Mouse (Mus musculus) kidney, embryonic 15.5 days (tissue): ENCODE measurements at regions not wholly inside any gene's neighbourhood (a gene's known extent, or its start where the extent isn't known, plus 50 kb on each side); places are given as distances from the start of the nearest gene placed in this dataset.

Experiments
- ATAC-seq: fragments of 200-750 bp; cut with Nextera tagmentation; replicated peaks from 2 replicates; pipeline ENCODE4 v1.8.0; 2017; ENCODE audit warnings: moderate TSS enrichment; ENCODE audit not compliant: low FRiP score
- H3K27ac ChIP-seq: fragments of 300-500 bp; sonication (generic); 2 replicates; pipeline ENCODE4 v1.5.1; 2015; ENCODE audit warnings: mild to moderate bottlenecking, inconsistent platforms
- H3K27me3 ChIP-seq: fragments of 300-500 bp; sonication (generic); 2 replicates; pipeline ENCODE4 v1.6.1; 2015; ENCODE audit warnings: inconsistent platforms
- H3K36me3 ChIP-seq: fragments of 300-500 bp; sonication (generic); 2 replicates; pipeline ENCODE4 v1.6.1; 2015; ENCODE audit warnings: inconsistent platforms
- H3K4me1 ChIP-seq: fragments of 300-500 bp; sonication (generic); 2 replicates; pipeline ENCODE4 v1.6.1; 2015; ENCODE audit warnings: inconsistent platforms
- H3K4me2 ChIP-seq: fragments of 300-500 bp; sonication (generic); 2 replicates; pipeline ENCODE4 v1.6.1; 2015; ENCODE audit warnings: moderate library complexity, mild to moderate bottlenecking, inconsistent platforms
- H3K4me3 ChIP-seq: fragments of 300-500 bp; sonication (generic); replicated peaks from 2 replicates; pipeline ENCODE4 v1.5.1; 2015; ENCODE audit warnings: mild to moderate bottlenecking, inconsistent platforms
- H3K9ac ChIP-seq: fragments of 300-500 bp; sonication (generic); 2 replicates; pipeline ENCODE4 v1.6.1; 2015; ENCODE audit warnings: mild to moderate bottlenecking, inconsistent platforms
- H3K9me3 ChIP-seq: fragments of 300-500 bp; sonication (generic); replicated peaks from 2 replicates; pipeline ENCODE4 v1.6.1; 2016; ENCODE audit warnings: inconsistent platforms
- WGBS: fragments of 180-500 bp; shearing (Covaris S2); methylation state at CpG from one replicate; pipeline ENCODE4 v1.1.7; 2015; ENCODE audit warnings: mixed read lengths; 5-methylcytosine and 5-hydroxymethylcytosine counted together

GRCm38 (mm10) chr2:137686735-137687134 is 569.6 kb upstream of the Btbd3 start:
- Histone ChIP-seq H3K9ac (no peak overlapping the region), H3K4me2 (no peak overlapping the region), H3K36me3 (no peaks in the 10 kb centered on the region), H3K27me3 (no peaks in the 10 kb centered on the region), H3K9me3 (no peaks in the 10 kb centered on the region), H3K4me3 (no peak overlapping the region), H3K27ac (no peak overlapping the region), H3K4me1 (peaks cover 6% of the 10 kb centered on the region; the same call in 1 of the 2 replicates)
- 0 out of 2 replicates have a peak, but pooled peaks have one; percentile 29 for ATAC-seq
- 70% methylated on average over 4 of the region's 4 CpGs for WGBS

- 92% methylated on average over 1 of the region's 1 CpGs for WGBS
- no peak overlapping the region for H3K4me2 ChIP-seq
- ATAC-seq: no peak
- no peaks in the 10 kb centered on the region for H3K27me3 ChIP-seq
- H3K36me3 ChIP-seq: no peaks in the 10 kb centered on the region
- H3K9me3 ChIP-seq: no peaks in the 10 kb centered on the region
- no peak overlapping the region for H3K9ac ChIP-seq
- no peak overlapping the region for H3K27ac ChIP-seq
- no peak overlapping the region for H3K4me3 ChIP-seq
- no peaks in the 10 kb centered on the region for H3K4me1 ChIP-seq
These were observed 565.3 kb upstream of the Jag1 start for GRCm38 (mm10) chr2:137681762-137682161.

DNA sequence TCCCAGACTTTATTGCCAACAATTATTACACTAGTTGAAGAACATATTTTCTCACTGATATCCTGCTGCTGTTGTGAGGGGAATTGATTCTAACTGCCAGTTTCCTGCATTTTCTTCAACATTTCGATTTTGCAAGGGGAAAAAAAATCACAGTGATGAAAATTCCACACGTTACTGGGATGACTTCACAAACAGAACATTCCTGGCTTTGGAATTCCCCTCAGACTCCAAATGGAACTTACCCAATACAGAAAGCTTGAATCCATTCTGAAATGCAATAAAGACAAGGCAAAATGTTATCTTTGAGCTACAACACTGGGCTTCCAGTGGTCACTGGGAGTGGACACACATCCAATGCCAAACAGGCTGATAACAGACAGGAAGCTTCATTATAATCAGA is 546.7 kb upstream of the Jag1 start:
- Histone ChIP-seq H3K4me2 (no peak overlapping the region), H3K9ac (no peak overlapping the region), H3K36me3 (no peaks in the 10 kb centered on the region), H3K4me3 (no peak overlapping the region), H3K27ac (no peak overlapping the region), H3K9me3 (no peaks in the 10 kb centered on the region), H3K27me3 (no peaks in the 10 kb centered on the region), H3K4me1 (peaks cover 15% of the 10 kb centered on the region)
- 47% methylated on average over 2 of the region's 2 CpGs for WGBS
- ATAC-seq: no peak

DNA sequence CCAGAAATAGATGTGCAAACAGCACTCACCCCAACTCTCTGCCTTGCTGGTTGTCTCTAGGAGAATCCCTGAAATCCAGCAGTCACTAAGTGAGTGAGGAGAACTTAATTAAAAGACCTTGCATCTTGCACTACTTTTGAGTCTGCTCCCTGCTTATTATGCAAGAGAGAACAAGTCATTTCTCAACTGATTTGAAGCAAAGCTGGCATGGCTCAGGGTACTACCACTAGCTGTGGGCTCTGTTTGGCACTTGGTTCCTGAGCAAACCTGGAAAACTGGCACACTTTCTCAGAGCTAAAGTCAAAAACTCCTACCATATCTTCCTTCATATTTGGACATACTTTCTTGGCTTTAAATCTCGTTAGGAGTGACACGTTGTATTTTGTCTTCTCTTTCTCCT is 545.8 kb upstream of the Jag1 start:
- Histone ChIP-seq H3K9me3 (no peaks in the 10 kb centered on the region), H3K4me1 (peaks cover 15% of the 10 kb centered on the region), H3K27me3 (no peaks in the 10 kb centered on the region), H3K4me3 (no peak overlapping the region), H3K4me2 (no peak overlapping the region), H3K36me3 (no peaks in the 10 kb centered on the region), H3K27ac (no peak overlapping the region), H3K9ac (no peak overlapping the region)
- no peak for ATAC-seq
- WGBS: 93% methylated on average over 2 of the region's 2 CpGs

GRCm38 (mm10) chr2:137660449-137660848 is 544.0 kb upstream of the Jag1 start:
- no peak for ATAC-seq
- no peaks in the 10 kb centered on the region for H3K27me3 ChIP-seq
- H3K36me3 ChIP-seq: no peaks in the 10 kb centered on the region
- peaks cover 15% of the 10 kb centered on the region for H3K4me1 ChIP-seq
- 0 out of 2 replicates have a peak overlapping the region, but pooled peaks have one; percentile 37 for H3K27ac ChIP-seq
- 84% methylated on average over 1 of the region's 1 CpGs for WGBS
- H3K4me2 ChIP-seq: no peak overlapping the region
- no peak overlapping the region for H3K9ac ChIP-seq
- H3K9me3 ChIP-seq: no peaks in the 10 kb centered on the region
- H3K4me3 ChIP-seq: no peak overlapping the region

DNA sequence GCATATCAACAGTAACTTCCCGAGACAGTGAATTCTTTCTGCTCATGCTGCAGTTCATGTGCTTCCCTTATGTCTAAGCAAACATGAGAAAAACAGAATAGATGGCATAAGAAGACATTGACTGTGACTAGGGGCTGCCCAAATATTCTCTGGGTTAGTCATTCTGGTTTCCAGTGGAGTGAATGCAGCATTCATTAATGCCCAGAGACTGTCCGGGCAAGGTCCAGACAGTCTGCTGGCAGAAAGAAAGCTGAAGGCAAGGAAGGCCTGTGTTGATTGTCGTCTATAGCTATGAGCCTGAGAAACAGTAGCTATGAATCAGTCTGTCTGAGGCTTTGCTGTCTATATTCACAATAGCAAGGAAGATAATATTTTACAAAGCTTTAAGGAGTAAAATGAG is 537.9 kb upstream of the Jag1 start:
- H3K9ac ChIP-seq: no peak overlapping the region
- WGBS: 77% methylated on average over 3 of the region's 3 CpGs
- H3K9me3 ChIP-seq: no peaks in the 10 kb centered on the region
- no peaks in the 10 kb centered on the region for H3K36me3 ChIP-seq
- H3K27me3 ChIP-seq: no peaks in the 10 kb centered on the region
- H3K4me3 ChIP-seq: no peak overlapping the region
- H3K27ac ChIP-seq: no peak overlapping the region
- H3K4me1 ChIP-seq: peaks cover under 1% of the 10 kb centered on the region; the same call in 1 of the 2 replicates
- H3K4me2 ChIP-seq: no peak overlapping the region
- no peak for ATAC-seq

DNA sequence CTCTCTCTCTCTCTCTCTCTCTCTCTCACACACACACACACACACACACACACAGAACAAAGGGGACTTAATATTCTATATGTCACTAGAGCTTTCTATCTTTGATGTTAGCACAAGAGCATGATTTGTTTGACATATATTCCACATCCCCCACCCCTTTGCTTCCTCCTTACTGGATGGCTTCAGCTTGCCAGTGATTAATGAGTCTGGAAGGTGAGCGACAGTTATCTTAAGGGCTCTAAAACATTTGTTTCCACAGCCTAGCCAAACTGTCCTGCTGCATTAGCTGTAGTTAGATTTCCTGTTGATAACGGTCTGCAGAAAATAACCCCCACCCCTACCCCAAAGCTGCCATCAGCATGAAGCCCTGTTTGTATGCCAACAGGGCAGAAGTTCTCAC is 527.7 kb upstream of the Jag1 start:
- no peaks in the 10 kb centered on the region for H3K9me3 ChIP-seq
- no peaks in the 10 kb centered on the region for H3K27me3 ChIP-seq
- no peak overlapping the region for H3K9ac ChIP-seq
- peak; percentile 78 for ATAC-seq
- WGBS: 10% methylated on average over 2 of the region's 2 CpGs
- H3K4me1 ChIP-seq: peaks cover 18% of the 10 kb centered on the region
- no peak overlapping the region for H3K4me3 ChIP-seq
- 0 out of 2 replicates have a peak overlapping the region, but pooled peaks have one; percentile 7 for H3K4me2 ChIP-seq
- H3K27ac ChIP-seq: peak overlapping the region; percentile 6; the same call in 1 of the 2 replicates
- H3K36me3 ChIP-seq: no peaks in the 10 kb centered on the region

DNA sequence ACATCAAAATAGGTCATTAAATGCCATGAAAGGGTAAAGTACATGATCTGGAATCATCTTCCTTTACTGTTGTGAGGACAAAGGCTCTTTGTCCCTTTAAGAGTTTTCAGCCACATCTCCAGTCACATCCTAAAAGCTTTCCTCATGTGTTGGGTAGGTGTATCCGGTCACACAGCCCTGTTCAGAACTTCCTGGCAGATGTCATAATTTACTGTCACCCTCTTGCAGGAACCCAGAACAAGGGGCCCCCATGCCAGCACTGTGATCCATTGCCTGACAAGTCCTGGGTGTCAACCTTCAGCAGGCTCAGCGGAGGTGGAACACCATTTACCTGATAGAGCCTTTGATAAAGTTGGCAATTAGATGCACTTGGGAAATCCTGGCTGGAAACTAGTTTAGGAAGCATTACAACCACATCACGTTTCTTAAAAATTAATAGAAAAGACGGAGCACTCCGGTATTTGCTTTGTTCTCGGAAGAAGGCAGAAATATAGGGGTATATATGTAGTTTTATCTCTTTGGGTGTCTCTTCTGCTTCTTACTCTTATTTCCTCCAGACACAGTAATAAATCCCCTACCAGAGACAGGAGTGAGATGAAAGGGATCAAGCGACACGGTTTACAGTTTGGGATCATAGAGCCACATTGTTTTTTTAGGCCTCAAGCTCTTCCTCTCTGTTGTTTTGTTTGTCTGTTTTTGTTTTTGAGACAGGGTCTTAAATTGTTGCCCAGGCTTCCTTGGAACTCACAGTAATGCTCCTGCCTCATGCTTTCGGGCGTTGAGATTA is 527.0 kb upstream of the Jag1 start:
- peak; percentile 91 for ATAC-seq
- H3K9ac ChIP-seq: no peak overlapping the region
- 0 out of 2 replicates have a peak overlapping the region, but pooled peaks have one; percentile 7 for H3K4me2 ChIP-seq
- no peaks in the 10 kb centered on the region for H3K36me3 ChIP-seq
- 0 out of 2 replicates have a peak overlapping the region, but pooled peaks have one; percentile 25 for H3K27ac ChIP-seq
- no peak overlapping the region for H3K4me3 ChIP-seq
- H3K27me3 ChIP-seq: no peaks in the 10 kb centered on the region
- H3K4me1 ChIP-seq: peaks cover 18% of the 10 kb centered on the region
- WGBS: 12% methylated on average over 10 of the region's 10 CpGs
- H3K9me3 ChIP-seq: no peaks in the 10 kb centered on the region

GRCm38 (mm10) chr2:137635019-137635621 is 518.7 kb upstream of the Jag1 start:
- Histone ChIP-seq H3K9me3 (no peaks in the 10 kb centered on the region), H3K36me3 (no peaks in the 10 kb centered on the region), H3K4me3 (no peak overlapping the region), H3K4me1 (peaks cover 3% of the 10 kb centered on the region; the same call in 1 of the 2 replicates), H3K27ac (peak overlapping the region; percentile 70), H3K4me2 (no peak overlapping the region), H3K9ac (no peak overlapping the region), H3K27me3 (no peaks in the 10 kb centered on the region)
- WGBS: 52% methylated on average over 4 of the region's 4 CpGs
- ATAC-seq: peak; percentile 80

GRCm38 (mm10) chr2:137616637-137617036 is 500.2 kb upstream of the Jag1 start:
- Histone ChIP-seq H3K4me2 (no peak overlapping the region), H3K27me3 (no peaks in the 10 kb centered on the region), H3K4me3 (no peak overlapping the region), H3K9me3 (no peaks in the 10 kb centered on the region), H3K36me3 (no peaks in the 10 kb centered on the region), H3K27ac (no peak overlapping the region), H3K4me1 (no peaks in the 10 kb centered on the region), H3K9ac (no peak overlapping the region)
- WGBS: 80% methylated on average over 3 of the region's 3 CpGs
- no peak for ATAC-seq

- 86% methylated on average over 2 of the region's 2 CpGs for WGBS
- Histone ChIP-seq H3K27me3 (no peaks in the 10 kb centered on the region), H3K4me2 (no peak overlapping the region), H3K27ac (no peak overlapping the region), H3K36me3 (no peaks in the 10 kb centered on the region), H3K9me3 (no peaks in the 10 kb centered on the region), H3K9ac (no peak overlapping the region), H3K4me1 (no peaks in the 10 kb centered on the region), H3K4me3 (no peak overlapping the region)
- ATAC-seq: no peak
These were observed 497.3 kb upstream of the Jag1 start for GRCm38 (mm10) chr2:137613791-137614190.

DNA sequence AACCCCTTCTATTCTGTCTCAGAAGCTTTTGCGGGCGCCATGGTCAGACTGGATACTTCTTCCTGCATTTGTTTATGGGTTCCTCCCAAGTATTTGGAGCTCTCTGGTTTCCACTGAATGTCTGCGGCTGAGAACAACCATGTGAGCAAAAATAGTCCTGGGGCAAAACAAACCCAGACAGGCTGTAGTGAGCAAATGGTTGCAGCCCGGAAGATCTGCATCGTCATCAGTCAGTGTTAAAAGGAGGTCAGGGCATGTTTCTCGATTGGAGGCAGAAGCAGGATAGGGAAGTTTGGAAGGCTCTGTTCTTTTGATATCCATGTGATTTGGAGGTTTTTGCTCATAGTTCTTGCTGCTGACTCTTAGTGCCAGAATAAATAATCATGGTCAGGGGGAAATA is 492.1 kb upstream of the Jag1 start:
- H3K9ac ChIP-seq: no peak overlapping the region
- no peaks in the 10 kb centered on the region for H3K27me3 ChIP-seq
- H3K4me3 ChIP-seq: no peak overlapping the region
- 38% methylated on average over 6 of the region's 6 CpGs for WGBS
- H3K4me2 ChIP-seq: no peak overlapping the region
- H3K36me3 ChIP-seq: no peaks in the 10 kb centered on the region
- ATAC-seq: no peak
- no peaks in the 10 kb centered on the region for H3K4me1 ChIP-seq
- no peaks in the 10 kb centered on the region for H3K9me3 ChIP-seq
- no peak overlapping the region for H3K27ac ChIP-seq
